Mouse (Mus musculus): Measurements from ENCODE around the gene Mrgbp. TPM values are rescaled to one million over a fixed set of nuclear protein-coding genes. Genes with fewer than 3 reads are reported as not detected.

The Mrgbp gene
- total RNA-seq (2023), result 48.3 TPM

DNA sequence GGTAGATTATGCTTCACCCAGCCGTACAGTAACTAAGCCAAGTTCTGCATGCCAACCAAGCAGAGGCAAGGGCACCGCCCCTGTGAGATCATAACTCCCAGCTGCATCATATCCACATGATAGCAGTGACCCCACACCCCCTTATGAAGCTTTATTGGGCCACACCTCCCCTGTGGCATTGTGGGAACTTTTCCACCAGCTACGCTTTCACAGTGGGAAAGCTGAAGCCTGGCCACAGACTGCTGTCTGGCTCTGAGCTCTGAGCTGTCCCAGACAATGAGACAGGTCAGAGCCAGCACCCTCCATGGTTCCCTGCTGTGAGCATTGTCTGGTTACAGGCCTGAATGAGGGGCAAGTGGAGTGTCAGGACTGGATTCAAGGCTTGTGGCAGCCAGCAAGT, at the start of gene Mrgbp:
Mrgbp (plus strand) TSS at position 303 of the 400 bp plus-strand sequence.

GRCm38 (mm10) chr2:180589123-180589831, 8.2 kb downstream of the Mrgbp start, which contains the start of gene Ogfr:
Ogfr (plus strand) TSS chr2:180589245.

GRCm38 (mm10) chr2:180597490-180597889, 16.4 kb downstream of the Mrgbp start, which contains the start of gene Col9a3:
Col9a3 (plus strand) TSS chr2:180597790.

Other genes starting within 250 kb of the Mrgbp start
- gene Gata5, start 246.6 kb upstream of the Mrgbp start, total RNA-seq (2023), result not detected
- 3.1 TPM for gene Slco4a1, start 125.1 kb upstream of the Mrgbp start, total RNA-seq (2023)
- gene Ntsr1, start 81.3 kb upstream of the Mrgbp start, total RNA-seq (2023), result not detected
- gene Ogfr, start 7.9 kb downstream of the Mrgbp start, total RNA-seq (2023), result 84.7 TPM
- gene Col9a3, start 16.5 kb downstream of the Mrgbp start, total RNA-seq (2023), result 4.4 TPM
- gene Tcfl5, start 61.4 kb downstream of the Mrgbp start, total RNA-seq (2023), result 0.30 TPM
- gene Dido1, start 128.7 kb downstream of the Mrgbp start, total RNA-seq (2023), result 90.3 TPM
- gene Gid8, start 128.8 kb downstream of the Mrgbp start, total RNA-seq (2023), result 53.0 TPM
- gene Slc17a9, start 144.0 kb downstream of the Mrgbp start, total RNA-seq (2023), result 86.5 TPM
- gene Bhlhe23, start 195.6 kb downstream of the Mrgbp start, total RNA-seq (2023), result not detected

Measured in CD4-positive naive resting alpha-beta T cell, adult 57 days (primary cell).